Mouse (Mus musculus) mouse embryonic stem cell (cell line): ENCODE results near the gene Kpna7.

Experiments
- in situ Hi-C, 2 experiments: fragments of 300-500 bp; cut with MboI; formaldehyde crosslinking; loops; 1 replicate in 1 of 2; 3 replicates in 1 of 2; pipeline ENCODE4 v1.14.3; 2019 to 2020; ENCODE audit warnings: low sequenced_read_pairs in 2 of 2, low pct_unique_long_range_greater_than_20kb in 1 of 2, mixed read lengths in 1 of 2; ENCODE audit not compliant: unreplicated experiment in 1 of 2

The Kpna7 gene

GRCm38 (mm10) chr5:144944932-144945331 is 138.9 kb downstream of the Kpna7 start:
- in situ Hi-C loops: no loop called here

GRCm38 (mm10) chr5:144944370-144944769 is 139.5 kb downstream of the Kpna7 start:
- in situ Hi-C loops: no loop called here

GRCm38 (mm10) chr5:144943346-144943745 is 140.5 kb downstream of the Kpna7 start:
- in situ Hi-C loops: no loop called here

- in situ Hi-C loops: no loop called here
Observed at GRCm38 (mm10) chr5:144942431-144942830, 141.4 kb downstream of the Kpna7 start.

- in situ Hi-C loops: no loop called here
Observed at GRCm38 (mm10) chr5:144940904-144941303, 142.9 kb downstream of the Kpna7 start.

GRCm38 (mm10) chr5:144937304-144937703 is 146.5 kb downstream of the Kpna7 start:
- in situ Hi-C loops: no loop called here
